Mouse (Mus musculus) layer of hippocampus, adult 9-11 months (tissue): ENCODE measurements around the gene Klhdc7b.

Source experiments
- DNase-seq: peaks from one replicate; pipeline ENCODE4 v3.0.0; 2022

Klhdc7b gene

DNA sequence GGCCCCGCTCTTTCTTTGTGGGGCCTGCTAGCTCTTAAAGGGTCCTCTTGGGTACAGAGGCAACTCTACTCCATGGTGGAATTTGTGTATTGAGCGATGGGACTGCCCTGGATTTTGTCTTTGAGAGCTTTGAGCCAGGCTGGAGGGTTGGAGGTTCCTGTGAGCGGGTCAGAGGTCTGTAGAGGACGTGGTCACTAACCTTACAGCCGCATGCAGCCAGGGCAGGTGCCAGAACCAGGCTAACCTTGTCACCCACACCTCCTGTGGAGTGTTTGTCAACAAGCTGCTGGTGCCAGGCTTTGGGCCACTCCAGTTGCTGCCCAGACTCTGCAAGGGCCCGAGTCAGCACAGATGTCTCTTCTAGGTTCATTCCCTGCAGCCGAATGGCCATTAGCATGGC, 8.7 kb upstream of the Klhdc7b start:
- DNase-seq: no peak

DNA sequence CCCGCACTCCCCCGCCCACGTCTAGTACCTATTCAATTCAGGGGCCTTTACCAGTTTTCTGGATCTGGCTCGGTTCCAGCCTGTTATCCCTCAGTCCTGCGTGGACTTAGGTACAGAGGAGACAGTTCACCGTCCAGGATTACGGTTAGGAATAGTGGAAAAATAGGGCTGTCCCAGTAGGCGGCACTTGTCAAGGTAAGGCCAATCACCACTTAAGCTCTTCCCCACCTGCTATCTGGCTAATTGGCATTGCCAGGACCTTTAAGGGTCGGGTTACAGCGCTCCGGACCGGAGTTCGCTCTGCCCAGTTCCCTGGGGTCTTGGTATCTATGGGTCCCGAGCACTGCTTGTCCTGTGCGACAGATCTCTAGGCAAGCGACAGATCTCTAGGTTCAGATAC, 7.8 kb upstream of the Klhdc7b start, which contains the start of gene Tymp:
Gene Tymp, minus strand, starts transcription at position 83 of the 400 bp plus-strand sequence.
- DNase-seq: no peak

DNA sequence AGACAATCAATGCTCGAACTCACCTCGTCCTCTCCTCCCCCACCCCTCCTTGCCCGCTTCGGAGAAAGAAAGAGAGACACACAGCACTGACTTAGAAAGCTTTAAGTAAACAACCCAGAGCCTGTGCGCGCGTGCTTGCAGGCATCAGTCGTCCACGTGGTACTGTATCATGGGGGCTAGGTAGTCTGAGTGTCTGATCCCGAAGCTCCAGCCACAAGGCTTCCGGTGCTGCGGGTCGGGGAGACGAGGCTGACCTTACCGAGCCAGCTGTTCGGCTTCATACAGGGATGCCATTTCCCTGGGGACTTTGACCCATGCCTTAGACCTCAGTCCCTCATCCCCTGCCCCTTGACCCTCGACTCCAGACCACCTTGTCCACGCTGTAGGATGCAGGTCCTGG, 7.4 kb upstream of the Klhdc7b start:
- no peak for DNase-seq

DNA sequence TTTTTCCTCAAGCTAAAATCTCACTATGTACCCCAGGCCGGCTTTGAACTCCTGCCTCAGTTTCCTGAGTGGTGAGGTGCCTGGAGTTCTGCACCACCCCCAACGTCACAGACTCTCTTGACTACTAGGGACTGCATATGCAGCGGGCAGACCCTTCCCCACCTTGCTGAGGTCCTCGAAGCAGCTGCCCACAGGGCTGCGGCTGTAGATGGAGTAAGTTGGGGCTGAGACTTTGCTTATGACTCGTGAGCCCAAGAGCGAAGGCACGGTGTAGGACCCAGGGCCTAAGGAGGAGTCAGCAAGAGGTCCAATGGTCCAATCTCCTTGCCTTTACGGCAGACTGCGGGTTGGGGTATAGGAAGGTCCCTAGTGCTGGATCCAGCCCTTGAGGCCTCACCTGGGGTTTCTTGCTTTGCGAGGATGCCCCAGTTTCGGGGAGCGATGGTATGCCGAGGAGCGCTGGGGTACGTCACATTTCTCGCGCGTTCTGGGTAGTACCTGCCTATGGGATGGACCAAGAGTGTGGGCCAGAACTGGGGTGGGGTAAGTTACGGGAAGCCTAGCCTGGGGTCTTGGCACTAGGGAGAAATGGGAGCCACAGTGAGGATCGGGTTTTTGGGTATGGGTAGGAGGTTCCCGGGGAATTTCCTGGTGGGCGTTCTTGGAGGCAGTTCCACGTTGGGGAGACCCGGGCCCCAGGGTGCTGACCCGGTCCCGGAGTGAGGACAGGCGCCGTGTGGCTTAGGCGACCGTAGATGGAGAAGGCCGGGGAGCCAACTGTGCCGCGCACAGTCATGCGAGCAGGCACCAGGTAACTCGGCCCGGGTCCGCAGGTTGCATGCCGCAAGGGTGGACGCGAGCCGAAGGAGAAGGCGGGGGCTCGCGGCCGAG, 6.5 kb upstream of the Klhdc7b start:
- no peak for DNase-seq

DNA sequence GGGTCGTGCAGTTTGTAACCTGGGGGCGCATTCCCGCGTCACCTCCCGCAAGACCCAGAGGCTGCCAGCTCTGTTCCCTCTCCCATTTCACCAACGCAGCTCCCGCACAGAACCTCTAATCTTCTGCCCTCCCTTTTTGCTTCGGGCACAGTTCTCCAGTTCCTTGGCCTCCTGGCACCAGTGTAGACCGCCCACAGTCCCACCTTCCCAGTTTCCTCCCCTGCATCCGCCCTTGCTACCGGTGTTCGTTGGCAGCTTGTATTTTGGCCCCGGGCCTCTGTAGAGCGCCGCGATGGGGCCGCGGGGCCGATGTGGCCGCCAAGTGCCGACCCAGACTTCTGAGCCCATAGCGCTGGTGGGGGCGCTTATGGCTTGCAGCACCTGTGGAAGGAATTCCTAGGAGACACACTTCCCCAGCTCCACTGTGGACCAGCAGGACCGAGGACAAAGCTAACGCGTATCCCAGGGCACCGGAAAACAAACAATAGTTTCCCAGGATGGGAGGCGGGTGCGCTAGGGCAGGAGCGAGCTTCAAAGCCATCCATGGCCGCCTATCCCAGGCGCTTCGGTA, 5.8 kb upstream of the Klhdc7b start, which contains the start of gene Odf3b:
Gene Odf3b, minus strand, starts transcription at position 452 of the 571 bp plus-strand sequence.
- no peak for DNase-seq

DNA sequence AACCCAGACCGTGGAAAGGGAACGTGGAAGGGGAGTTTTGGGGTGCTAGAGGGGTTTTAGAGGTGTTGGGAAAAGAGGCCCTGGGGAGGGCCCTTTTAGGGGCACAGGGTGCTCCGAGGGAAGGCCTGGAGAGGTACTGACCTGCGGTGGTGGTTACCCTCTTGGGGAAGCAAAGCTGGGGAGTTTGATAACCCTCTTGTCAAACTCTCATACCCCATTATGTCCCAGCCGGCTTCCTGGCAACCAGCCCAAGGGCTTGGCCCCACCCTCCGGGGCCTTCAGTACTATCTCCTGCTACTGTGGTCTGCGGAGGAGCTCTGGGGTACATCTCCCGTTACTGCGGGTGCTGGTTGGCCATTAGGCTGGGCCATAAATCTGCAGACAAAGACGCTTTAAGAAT, 5.3 kb upstream of the Klhdc7b start:
- no peak for DNase-seq

DNA sequence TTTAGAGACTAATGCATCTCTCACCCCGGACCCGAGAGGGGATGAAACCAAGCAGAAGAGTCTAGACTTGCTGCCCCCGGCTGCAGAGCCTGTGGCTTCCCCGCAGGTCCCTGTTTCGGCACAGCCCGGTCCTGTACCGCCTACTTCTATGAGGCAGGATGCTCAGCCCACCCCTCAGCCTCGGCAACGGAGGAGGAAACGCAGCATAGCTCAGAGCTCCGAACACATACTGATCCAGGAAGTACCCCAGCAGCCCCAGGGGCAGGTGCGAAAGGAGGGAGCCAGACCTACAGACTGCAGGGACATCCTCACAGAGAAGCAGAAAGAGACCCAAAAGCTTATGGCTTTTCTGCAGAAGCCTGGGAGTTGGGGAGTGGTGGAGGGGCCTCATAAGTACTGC, 2.4 kb downstream of the Klhdc7b start:
- DNase-seq: no peak

DNA sequence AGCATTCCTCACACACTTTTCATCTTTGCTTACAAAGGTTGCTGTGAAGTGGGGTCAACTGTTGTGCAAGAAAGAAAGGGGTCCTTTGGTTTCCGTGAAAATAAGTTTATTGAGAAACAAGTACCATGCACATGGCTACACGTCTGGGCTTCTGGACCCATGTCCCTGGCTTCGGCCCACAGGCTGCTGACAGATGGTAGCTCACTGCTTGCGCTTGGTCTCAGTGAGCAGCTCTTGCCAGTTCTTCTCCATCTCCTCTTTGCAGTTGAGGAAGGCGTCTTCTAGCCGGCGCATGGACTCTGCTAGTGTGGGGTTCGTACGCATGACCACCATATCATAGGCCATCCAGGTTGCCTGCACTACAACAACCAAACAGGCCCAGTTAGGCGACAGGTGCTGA, 5.4 kb downstream of the Klhdc7b start:
- no peak for DNase-seq

DNA sequence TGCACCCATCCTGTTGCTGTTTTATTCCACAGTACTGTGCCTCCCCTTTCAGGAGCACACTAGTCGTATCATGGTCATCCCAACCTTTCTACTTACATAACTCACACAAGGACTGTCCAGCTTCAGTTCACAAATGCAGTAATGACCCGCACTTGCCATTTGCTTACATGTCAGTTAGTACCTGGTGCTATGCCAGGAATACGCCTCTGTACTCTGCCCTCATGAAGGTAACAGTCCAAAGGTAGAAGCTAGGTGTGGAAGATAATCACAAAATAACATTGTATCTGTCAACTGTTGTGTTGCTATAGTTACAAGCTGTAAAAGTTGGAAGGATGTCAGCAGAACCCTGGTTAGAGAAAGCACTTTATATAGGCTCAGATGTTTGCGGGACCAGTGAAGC, 12.2 kb downstream of the Klhdc7b start:
- DNase-seq: no peak

DNA sequence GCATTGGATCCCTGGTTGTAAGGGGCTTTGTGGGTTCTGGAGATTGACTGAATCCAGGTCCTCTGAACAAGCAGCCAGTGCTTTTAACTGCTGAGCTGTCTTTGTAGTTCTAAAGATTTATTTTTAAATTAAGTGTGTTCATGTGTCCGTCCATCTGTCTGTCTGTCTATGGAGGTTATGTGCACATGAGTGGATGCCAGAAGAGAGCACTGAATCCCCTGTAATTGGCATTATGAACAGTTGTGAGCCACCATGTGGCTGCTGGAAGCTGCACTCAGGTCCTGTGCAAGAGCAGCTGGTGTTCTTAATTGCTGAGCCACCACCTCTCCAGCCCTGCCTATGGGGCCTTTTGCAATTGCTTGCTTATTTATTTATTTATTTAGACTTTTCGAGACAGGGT, 13.4 kb downstream of the Klhdc7b start:
- DNase-seq: no peak

DNA sequence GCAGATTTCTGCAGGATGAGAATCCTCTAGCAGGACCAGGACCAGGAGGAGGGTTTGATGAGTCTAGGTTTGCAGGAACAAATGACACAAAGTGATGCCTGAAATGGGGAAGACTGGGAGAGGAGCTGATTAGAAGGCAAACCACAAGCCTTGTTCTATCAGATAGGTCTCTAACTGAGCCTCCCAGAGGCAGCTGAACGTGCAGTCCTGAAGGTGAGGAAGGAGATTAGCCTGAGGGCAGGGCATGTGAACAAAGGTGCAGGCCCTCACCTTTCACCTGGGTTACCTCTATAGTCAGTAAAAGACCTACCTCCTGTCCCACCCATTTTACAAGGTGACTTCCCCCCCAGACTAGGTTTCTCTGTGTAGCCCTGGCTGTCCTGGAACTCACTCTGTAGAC, 15.0 kb downstream of the Klhdc7b start:
- DNase-seq: no peak

DNA sequence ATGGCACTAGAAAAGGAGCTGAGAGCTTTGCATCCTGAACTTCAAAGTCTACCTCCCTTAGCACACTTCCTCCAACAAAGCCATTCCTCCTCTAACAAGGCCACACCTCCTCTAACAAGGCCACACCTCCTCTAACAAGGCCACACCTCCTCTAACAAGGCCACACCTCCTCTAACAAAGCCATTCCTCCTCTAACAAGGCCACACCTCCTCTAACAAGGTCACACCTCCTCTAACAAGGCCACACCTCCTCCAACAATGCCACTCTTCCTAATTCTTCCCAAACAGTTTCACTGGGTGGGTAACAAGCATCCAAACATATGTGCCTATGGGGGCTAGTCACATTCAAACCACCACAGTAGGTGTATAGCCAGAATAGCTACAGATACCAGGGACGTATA, 17.8 kb downstream of the Klhdc7b start:
- no peak for DNase-seq

DNA sequence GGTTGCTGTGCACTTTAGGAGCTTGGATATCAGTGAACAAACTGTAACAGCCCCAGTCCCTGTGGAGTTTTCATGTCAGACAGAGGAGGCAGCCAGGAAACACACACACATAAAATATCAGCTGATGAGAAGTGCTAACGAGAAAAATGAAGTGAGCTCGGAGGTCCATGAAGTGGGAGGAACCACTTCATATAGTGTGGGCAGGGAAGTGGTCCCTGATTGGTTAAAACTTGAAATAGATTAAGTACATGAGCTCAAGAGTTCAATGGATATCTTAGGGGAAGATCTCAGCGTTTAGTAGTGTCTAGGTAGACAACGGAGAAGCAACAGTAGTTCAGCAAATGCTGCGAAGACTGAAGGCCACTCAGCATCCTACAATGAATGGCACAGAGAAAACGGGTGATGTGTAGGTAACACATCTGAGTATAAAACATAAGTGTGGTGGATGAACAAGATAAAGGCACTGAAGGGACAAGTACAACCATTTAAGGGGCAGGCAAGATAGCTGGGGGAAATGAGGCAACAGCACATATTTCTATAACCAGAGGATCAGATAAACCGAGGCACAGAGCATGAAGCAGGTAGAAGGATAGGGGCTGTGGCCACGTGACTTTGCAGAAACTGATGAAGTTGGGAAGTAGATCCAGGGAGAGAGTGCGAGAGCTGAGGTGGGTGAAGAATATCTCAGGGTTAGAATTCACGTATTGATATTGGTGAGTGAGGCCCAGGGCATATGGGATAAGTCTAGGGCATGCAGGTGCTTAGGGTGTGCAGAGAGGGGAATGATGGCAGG, 20.3 kb downstream of the Klhdc7b start:
- DNase-seq: no peak

DNA sequence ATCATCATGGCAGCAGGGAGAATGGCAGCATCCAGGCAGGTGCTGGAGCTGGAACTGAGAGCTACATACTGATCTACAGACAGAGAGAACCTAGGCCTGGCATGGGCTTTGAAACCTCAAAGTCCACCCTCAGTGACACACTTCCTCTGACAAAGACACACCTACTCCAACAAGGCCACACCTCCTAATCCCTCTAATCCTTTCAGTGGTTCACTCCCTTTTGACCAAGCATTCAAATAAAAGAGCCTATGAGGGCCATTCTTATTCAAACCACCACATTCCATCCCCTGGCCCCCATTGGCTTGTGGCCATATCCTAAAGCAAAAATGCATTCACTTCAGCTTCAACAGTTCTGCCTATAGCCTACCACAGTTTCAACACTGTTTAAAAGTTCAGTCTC, 22.0 kb downstream of the Klhdc7b start:
- DNase-seq: no peak

DNA sequence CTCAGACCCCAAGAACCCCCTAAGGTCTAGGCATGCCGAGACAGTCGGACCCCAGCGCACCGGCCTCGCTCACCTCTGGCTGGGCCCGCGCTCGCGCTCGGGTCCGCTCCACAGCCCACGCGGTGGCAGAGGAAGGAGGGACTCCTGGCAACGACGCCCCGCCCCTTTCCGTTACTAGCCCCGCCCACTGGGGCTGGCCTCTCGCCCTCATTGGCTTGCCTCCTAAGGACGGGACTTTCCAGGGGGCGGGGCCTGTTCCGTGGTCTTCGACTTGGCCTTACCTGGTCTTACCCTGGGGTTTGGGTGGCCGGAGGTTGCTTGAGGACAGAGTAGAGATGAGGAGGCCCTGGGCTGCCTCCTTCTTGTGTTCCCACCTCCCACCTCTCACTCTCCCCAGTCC, 25.4 kb downstream of the Klhdc7b start, which contains the start of gene Syce3:
Gene Syce3, minus strand, starts transcription at position 386 of the 400 bp plus-strand sequence.
- DNase-seq: no peak

DNA sequence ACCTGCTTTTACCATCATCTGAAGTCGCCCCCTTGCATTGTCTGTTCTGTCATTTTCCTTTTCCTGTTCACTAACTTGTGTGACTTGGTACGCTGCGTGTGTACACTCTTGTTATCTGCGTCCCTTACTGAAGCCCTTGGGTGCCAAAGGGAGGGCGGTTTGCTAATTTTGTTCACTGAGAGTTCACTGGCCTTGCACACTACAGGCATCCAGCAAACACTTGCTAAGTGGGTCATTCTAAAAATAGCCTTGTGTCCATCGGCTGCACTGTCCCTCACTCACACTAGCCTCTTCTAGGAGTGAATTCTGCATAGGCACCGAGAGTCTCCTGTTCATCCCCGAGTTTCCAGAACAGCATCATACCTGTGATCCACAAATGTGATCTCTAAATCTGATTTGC, 30.6 kb downstream of the Klhdc7b start:
- no peak for DNase-seq

DNA sequence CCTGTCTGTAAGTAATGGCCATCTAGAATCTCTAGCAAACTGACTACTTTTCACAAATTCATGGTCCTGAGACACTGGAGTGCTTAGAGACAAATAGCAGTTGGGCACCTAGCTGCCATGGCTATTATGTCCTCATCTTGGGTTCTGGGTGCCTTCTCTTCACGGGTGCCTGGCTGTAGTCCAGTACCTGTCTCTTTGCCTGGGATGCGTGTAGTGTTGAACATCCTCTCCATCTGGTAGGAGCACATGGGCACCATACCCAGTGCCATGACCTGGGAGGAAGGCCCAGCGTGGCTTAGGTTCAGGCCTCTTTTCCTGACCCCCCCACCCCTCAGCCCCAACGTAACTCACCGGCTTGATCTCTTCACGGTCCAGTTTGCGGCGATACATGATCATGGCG, 37.2 kb downstream of the Klhdc7b start:
- DNase-seq: no peak

DNA sequence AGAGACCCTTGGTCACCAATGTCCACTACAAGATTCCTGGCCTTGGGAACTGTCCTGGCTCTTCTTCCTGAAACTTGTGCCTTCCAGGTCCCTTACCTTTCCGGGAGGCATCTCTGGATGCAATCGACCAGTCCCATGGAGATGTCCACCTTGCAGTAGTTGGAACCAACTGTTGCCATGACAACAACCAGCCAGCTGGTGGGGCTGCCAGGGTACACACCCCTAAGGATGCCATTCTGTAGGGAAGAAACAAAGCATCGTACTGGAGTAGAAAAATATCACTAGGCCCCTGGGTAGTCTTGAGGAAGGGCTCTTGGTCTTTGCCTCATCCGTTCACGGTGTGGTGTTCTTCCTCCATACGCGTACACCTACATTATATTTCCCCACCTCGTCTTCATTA, 39.9 kb downstream of the Klhdc7b start:
- no peak for DNase-seq

DNA sequence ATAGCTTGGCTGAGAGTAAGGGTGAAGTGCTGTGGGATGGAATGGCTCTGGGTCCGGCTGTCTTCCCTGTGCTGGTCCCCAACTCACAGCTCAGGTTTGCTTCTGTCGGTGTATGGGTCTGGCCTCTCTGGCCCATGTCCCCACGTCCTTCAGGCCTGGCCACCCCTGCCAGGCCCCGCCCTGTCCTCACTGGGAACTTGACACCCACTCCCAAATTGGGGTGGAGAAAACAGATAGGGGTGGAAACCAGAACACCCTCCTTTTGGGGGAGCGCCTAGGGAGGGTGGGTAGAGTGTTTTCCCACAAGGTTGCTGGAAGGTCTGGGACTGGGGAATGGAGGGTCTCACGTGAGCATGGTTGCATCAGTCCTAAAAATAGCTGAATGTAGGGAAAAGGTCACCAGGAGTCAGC, 41.0 kb downstream of the Klhdc7b start, which contains the start of gene Cpt1b:
Gene Cpt1b, minus strand, starts transcription at position 153 of the 411 bp plus-strand sequence.
- no peak for DNase-seq

DNA sequence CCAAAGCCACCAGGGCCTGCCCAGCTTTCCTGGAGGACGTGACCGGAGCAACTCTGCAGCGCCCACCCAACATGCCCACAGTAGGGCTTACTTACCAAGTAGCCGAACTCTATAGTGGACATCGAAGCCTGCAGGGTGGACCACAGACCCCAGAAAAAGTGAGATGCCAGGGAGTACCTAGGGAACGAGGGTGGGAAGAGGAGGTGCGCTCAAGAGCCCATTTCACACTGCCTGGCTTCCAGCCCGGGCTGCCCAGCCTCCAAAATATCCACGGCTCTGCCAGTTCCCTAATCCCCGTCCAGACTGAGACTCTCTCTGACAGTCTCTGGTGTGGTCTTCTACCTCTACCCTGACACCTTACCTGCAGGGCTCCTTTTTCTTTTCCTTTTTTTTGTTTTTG, 42.0 kb downstream of the Klhdc7b start:
- no peak for DNase-seq

DNA sequence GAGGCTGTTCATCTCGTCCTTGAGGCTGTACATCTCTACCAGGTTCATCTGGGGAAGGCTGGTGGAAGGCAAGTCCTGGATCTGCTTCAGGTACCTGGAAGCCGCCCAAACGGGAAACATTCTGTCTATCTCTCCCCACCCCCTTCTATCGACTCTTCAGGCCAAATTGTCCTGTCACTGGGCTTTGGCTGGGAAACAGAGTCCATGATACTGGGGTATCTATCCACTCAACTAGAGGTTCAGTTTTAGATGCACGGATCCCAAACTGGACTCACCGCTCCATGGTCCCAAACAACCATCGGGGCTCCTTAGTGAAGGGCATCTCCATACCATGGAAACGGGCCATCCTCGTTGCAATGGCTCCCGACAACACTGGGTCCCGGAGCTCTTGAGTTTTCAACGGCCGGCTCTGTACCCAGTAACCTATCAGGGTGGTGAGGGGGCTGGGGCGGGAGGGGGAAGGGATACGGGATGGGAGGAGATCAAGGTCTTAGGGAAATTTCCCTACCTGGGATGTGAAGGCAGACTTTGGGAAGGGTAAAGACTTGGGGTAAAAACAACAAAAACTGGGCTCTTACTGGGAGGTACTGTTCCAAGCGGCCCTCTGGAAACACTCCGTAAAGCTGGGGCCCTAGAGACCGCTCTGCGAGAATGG, 43.5 kb downstream of the Klhdc7b start:
- no peak for DNase-seq

DNA sequence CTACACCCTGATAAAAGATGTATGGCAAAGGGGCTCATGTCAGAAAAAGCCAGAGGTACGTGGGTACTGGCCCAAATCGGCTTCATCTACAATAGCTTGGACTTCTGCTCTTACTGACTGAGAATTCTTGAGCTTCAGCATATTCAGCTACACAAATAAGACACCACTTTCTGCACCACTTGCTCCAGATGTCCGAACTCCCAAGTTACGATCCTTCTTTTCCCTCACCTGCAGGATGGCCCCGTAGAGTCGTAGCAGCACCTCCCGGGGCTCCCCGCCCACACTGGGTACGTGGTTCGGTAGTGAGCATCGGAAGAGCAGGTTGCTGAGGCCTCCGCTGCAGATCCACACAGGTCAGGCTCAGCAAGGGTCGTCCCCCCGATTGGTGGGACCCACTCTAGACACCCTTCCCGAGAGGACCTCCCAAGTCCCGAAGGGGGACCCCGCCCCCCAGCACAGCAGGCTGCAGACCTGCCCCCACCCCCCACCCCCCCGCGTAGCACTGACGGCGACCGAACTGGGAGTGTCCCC, 44.2 kb downstream of the Klhdc7b start:
- peak; percentile 38 for DNase-seq
